Mouse (Mus musculus): Measurements from ENCODE around the gene Wbp2.

DNA sequence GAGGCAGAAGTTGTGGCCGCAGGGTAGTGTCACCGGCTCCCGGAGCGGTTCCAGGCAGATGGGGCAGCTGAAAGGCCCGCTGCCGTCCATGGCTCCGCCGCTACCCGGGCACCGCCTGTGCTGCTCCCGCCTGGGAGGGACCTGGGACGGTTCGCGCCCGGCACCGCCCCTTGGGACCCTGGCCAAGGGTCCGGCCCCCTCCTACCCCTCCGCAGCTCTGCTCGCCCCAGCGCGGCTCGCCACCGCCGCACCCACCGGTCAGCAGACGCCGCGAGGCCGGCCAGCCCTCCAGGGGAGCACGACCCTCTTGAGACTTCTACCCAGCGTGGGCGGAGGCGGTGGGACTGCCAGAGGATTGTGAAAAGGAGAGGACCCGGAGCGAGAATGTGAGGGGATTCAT, 23.3 kb upstream of the Wbp2 start:
- TF ChIP-seq POLR2A (IDR thresholded peaks at IDR 0.05; ENCODE audit: insufficient read length, low read depth): peak; percentile 86
- peak; percentile 35 for TF ChIP-seq E2F4 (IDR thresholded peaks at IDR 0.05; ENCODE audit: insufficient read depth)
- peak in 1 of 3 experiments; percentile 9 for TF ChIP-seq MYOD1 (IDR thresholded peaks at IDR 0.05; ENCODE audit: control insufficient read depth in 1 of 3, insufficient read length in 2 of 3, low read depth in 2 of 3)
- TF ChIP-seq POLR2AphosphoS2 (IDR thresholded peaks at IDR 0.05; ENCODE audit: insufficient read length, low read depth): peak; percentile 96
- no peak for TF ChIP-seq USF1 (IDR thresholded peaks at IDR 0.05; ENCODE audit: low read depth)
- TF ChIP-seq TCF3 (IDR thresholded peaks at IDR 0.05; ENCODE audit: insufficient read length, low read depth): no peak
- no peak for TF ChIP-seq CEBPB (IDR thresholded peaks at IDR 0.05; ENCODE audit: insufficient read depth, poor library complexity, severe bottlenecking)
- no peak for TF ChIP-seq TCF12 (IDR thresholded peaks at IDR 0.05; ENCODE audit: insufficient read depth, poor library complexity, severe bottlenecking)
- no peak for TF ChIP-seq SRF (IDR thresholded peaks at IDR 0.05; ENCODE audit: control insufficient read depth, insufficient read length, low read depth)
- no peak for TF ChIP-seq MAX (IDR thresholded peaks at IDR 0.05; ENCODE audit: low read depth)
- TF ChIP-seq MYOG (IDR thresholded peaks at IDR 0.05; ENCODE audit: control insufficient read depth in 1 of 3, insufficient read depth in 1 of 3, insufficient read length in 2 of 3, low read depth in 2 of 3): peak in 2 of 3 experiments; percentile 7 to 42
- no peak for TF ChIP-seq REST (IDR thresholded peaks at IDR 0.05; ENCODE audit: insufficient read depth, insufficient read length)

All from myocyte (in vitro differentiated cells).